Mouse (Mus musculus): ENCODE measurements around the gene Eprs. TPM values are rescaled to one million over a fixed set of nuclear protein-coding genes. Genes with fewer than 3 reads are reported as not detected.

Gene Eprs
- total RNA-seq, 1 experiment = 201 TPM

DNA sequence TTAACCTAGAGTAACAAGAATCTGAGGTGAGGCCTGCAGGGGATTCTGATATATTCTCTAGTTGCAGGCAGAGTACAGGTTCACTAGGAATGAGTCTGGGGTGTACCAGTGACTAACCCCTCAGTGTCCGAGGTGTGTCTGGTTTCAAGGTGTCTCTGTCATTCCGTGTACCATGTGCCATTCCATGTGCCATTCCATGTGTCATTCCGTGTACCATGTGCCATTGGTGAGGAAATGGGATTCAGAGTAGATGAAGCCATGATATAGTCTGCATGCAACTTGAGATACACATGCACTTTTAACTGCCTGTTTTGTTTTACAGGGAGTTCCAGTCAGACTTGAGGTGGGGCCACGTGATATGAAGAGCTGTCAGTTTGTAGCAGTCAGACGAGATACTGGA is 57.0 kb downstream of the Eprs start:
- no peaks in the 10 kb centered on the region for H3K4me1 ChIP-seq (ENCODE audit: control insufficient read depth in 2 of 2, insufficient read depth in 2 of 2, low read length in 2 of 2, poor library complexity in 1 of 2)
- DNase-seq (ENCODE audit: low read depth, low spot score) = no peak
- no peak overlapping the region for H3K27ac ChIP-seq (ENCODE audit: insufficient read depth, low read depth, low read length, poor library complexity, severe bottlenecking)
- H3K36me3 ChIP-seq (ENCODE audit: control insufficient read depth, insufficient read depth, low read length, poor library complexity, severe bottlenecking) = peaks cover 47% of the 10 kb centered on the region
- H3K9ac ChIP-seq (ENCODE audit: insufficient read depth, low read depth, low read length, poor library complexity, severe bottlenecking) = no peak overlapping the region
- in situ Hi-C loops (cut with MboI; ENCODE audit: low sequenced_read_pairs in 2 of 2, unreplicated experiment in 2 of 2) = loop anchor here in 1 of 2 experiments (5.0 kb wide), 1 partner anchor 43 kb away; no protein-coding TSS in a partner anchor
- TF ChIP-seq ZNF384 (IDR thresholded peaks at IDR 0.05; ENCODE audit: low read depth, low read length) (no peak), CHD2 (IDR thresholded peaks at IDR 0.05; ENCODE audit: low read depth, low read length) (no peak), ZC3H11A (IDR thresholded peaks at IDR 0.05; ENCODE audit: borderline replicate concordance, low read depth, low read length) (no peak), MAFK (IDR thresholded peaks at IDR 0.05; ENCODE audit: insufficient read depth, low read depth, low read length) (no peak), HCFC1 (IDR thresholded peaks at IDR 0.05; ENCODE audit: borderline replicate concordance, insufficient read depth, low read length) (no peak)
- no peaks in the 10 kb centered on the region for H3K9me3 ChIP-seq (ENCODE audit: control insufficient read depth, insufficient read depth, low read depth, low read length)
- H3K4me3 ChIP-seq (ENCODE audit: insufficient read depth in 1 of 2, low read depth in 1 of 2, low read length in 2 of 2, poor library complexity in 1 of 2, severe bottlenecking in 1 of 2) = no peak overlapping the region

DNA sequence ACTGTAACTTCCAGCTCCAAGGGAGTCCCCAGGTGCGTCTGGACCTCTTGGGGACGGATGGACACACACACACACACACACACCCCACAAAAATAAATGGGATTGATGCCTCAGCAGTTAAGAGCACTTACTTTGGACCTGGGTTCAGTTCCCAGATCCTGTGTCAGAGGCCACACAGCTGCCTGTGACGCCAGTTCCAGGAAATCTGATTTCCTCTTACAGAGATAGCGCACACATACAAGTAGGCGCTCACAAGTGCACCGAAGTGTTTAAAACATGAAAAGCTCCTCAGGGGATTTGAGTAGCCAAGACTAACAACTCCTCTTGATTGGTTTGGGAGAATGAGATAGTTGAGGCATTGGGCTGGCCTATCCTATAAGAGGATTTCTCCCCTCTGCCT is 57.9 kb downstream of the Eprs start:
- TF ChIP-seq HCFC1 (IDR thresholded peaks at IDR 0.05; ENCODE audit: borderline replicate concordance, insufficient read depth, low read length) (no peak), ZC3H11A (IDR thresholded peaks at IDR 0.05; ENCODE audit: borderline replicate concordance, low read depth, low read length) (no peak), CHD2 (IDR thresholded peaks at IDR 0.05; ENCODE audit: low read depth, low read length) (no peak), ZNF384 (IDR thresholded peaks at IDR 0.05; ENCODE audit: low read depth, low read length) (no peak), MAFK (IDR thresholded peaks at IDR 0.05; ENCODE audit: insufficient read depth, low read depth, low read length) (no peak)
- Histone ChIP-seq H3K36me3 (ENCODE audit: control insufficient read depth, insufficient read depth, low read length, poor library complexity, severe bottlenecking) (peaks cover 41% of the 10 kb centered on the region), H3K9me3 (ENCODE audit: control insufficient read depth, insufficient read depth, low read depth, low read length) (no peaks in the 10 kb centered on the region), H3K9ac (ENCODE audit: insufficient read depth, low read depth, low read length, poor library complexity, severe bottlenecking) (no peak overlapping the region), H3K27ac (ENCODE audit: insufficient read depth, low read depth, low read length, poor library complexity, severe bottlenecking) (no peak overlapping the region), H3K4me3 (ENCODE audit: insufficient read depth in 1 of 2, low read depth in 1 of 2, low read length in 2 of 2, poor library complexity in 1 of 2, severe bottlenecking in 1 of 2) (no peak overlapping the region), H3K4me1 (ENCODE audit: control insufficient read depth in 2 of 2, insufficient read depth in 2 of 2, low read length in 2 of 2, poor library complexity in 1 of 2) (no peaks in the 10 kb centered on the region)
- in situ Hi-C loops (cut with MboI; ENCODE audit: low sequenced_read_pairs in 2 of 2, unreplicated experiment in 2 of 2) = no loop called here
- DNase-seq (ENCODE audit: low read depth, low spot score) = no peak

DNA sequence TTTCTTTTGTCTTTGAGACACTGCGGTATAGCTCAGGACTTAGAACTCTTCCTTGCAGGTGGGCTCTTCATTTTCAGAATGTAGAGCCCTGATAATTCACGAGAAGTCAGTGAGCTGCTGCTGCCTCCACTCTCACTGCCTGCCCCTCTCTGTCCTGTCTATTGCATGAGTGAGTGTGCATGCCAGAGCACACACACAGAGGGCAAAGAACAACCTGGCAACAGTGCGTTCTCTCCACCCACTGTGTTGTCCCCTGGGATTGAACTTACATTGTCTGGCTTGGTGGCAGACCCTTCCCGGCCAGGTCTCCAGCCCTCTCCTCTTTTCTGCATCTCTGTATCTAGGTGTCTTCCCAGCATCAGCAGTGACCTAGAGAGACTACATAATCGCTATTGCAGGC is 63.7 kb downstream of the Eprs start:
- in situ Hi-C loops (cut with MboI; ENCODE audit: low sequenced_read_pairs in 2 of 2, unreplicated experiment in 2 of 2) = no loop called here
- no peak for DNase-seq (ENCODE audit: low read depth, low spot score)
- no peak for TF ChIP-seq MAFK (IDR thresholded peaks at IDR 0.05; ENCODE audit: insufficient read depth, low read depth, low read length)
- TF ChIP-seq ZC3H11A (IDR thresholded peaks at IDR 0.05; ENCODE audit: borderline replicate concordance, low read depth, low read length) = no peak
- no peak for TF ChIP-seq HCFC1 (IDR thresholded peaks at IDR 0.05; ENCODE audit: borderline replicate concordance, insufficient read depth, low read length)
- no peak for TF ChIP-seq ZNF384 (IDR thresholded peaks at IDR 0.05; ENCODE audit: low read depth, low read length)
- TF ChIP-seq CHD2 (IDR thresholded peaks at IDR 0.05; ENCODE audit: low read depth, low read length) = no peak

DNA sequence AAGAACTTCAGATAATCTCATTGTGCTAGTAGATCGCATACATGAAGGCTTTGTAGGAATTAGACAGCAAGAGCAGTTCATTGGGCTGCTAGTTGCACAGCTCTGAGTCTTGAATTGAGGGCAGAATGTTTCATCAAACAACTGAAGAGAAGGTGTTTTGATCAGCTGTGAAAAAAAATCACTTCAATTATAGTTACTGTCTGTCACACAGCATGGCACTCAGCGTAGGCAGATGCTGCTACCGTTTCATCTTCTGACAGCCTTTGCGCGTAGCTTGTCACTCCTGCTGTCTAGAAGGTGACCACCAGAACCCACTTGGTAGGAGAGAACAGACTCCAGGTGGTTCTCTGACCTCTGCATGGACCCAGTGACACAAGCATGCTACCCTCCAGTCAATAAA is 67.6 kb downstream of the Eprs start:
- no peak for TF ChIP-seq MAFK (IDR thresholded peaks at IDR 0.05; ENCODE audit: insufficient read depth, low read depth, low read length)
- TF ChIP-seq ZNF384 (IDR thresholded peaks at IDR 0.05; ENCODE audit: low read depth, low read length) = no peak
- TF ChIP-seq HCFC1 (IDR thresholded peaks at IDR 0.05; ENCODE audit: borderline replicate concordance, insufficient read depth, low read length) = no peak
- no peak for TF ChIP-seq ZC3H11A (IDR thresholded peaks at IDR 0.05; ENCODE audit: borderline replicate concordance, low read depth, low read length)
- no peak for TF ChIP-seq CHD2 (IDR thresholded peaks at IDR 0.05; ENCODE audit: low read depth, low read length)
- no peak overlapping the region for H3K9ac ChIP-seq (ENCODE audit: insufficient read depth, low read depth, low read length, poor library complexity, severe bottlenecking)
- no peak for DNase-seq (ENCODE audit: low read depth, low spot score)
- H3K4me1 ChIP-seq (ENCODE audit: control insufficient read depth in 2 of 2, insufficient read depth in 2 of 2, low read length in 2 of 2, poor library complexity in 1 of 2) = no peaks in the 10 kb centered on the region
- H3K27ac ChIP-seq (ENCODE audit: insufficient read depth, low read depth, low read length, poor library complexity, severe bottlenecking) = no peak overlapping the region
- H3K4me3 ChIP-seq (ENCODE audit: insufficient read depth in 1 of 2, low read depth in 1 of 2, low read length in 2 of 2, poor library complexity in 1 of 2, severe bottlenecking in 1 of 2) = no peak overlapping the region
- H3K9me3 ChIP-seq (ENCODE audit: control insufficient read depth, insufficient read depth, low read depth, low read length) = no peaks in the 10 kb centered on the region
- peaks cover 19% of the 10 kb centered on the region for H3K36me3 ChIP-seq (ENCODE audit: control insufficient read depth, insufficient read depth, low read length, poor library complexity, severe bottlenecking)
- in situ Hi-C loops (cut with MboI; ENCODE audit: low sequenced_read_pairs in 2 of 2, unreplicated experiment in 2 of 2) = no loop called here

More for the DNA sequence above, 63.7 kb downstream of the Eprs start:
- H3K9me3 ChIP-seq (ENCODE audit: control insufficient read depth, insufficient read depth, low read depth, low read length) = no peaks in the 10 kb centered on the region
- no peak overlapping the region for H3K27ac ChIP-seq (ENCODE audit: insufficient read depth, low read depth, low read length, poor library complexity, severe bottlenecking)
- peaks cover 29% of the 10 kb centered on the region for H3K36me3 ChIP-seq (ENCODE audit: control insufficient read depth, insufficient read depth, low read length, poor library complexity, severe bottlenecking)
- H3K4me1 ChIP-seq (ENCODE audit: control insufficient read depth in 2 of 2, insufficient read depth in 2 of 2, low read length in 2 of 2, poor library complexity in 1 of 2) = no peaks in the 10 kb centered on the region
- H3K9ac ChIP-seq (ENCODE audit: insufficient read depth, low read depth, low read length, poor library complexity, severe bottlenecking) = no peak overlapping the region
- no peak overlapping the region for H3K4me3 ChIP-seq (ENCODE audit: insufficient read depth in 1 of 2, low read depth in 1 of 2, low read length in 2 of 2, poor library complexity in 1 of 2, severe bottlenecking in 1 of 2)

Data from ES-E14 (cell line).